In genomic region chr17:3369631-3370030, GRCm38 (mm10) we compare ENCODE assay signal across 11 mouse cellular contexts. TPM values are rescaled to one million over a fixed set of nuclear protein-coding genes. Genes with fewer than 3 reads are reported as not detected.
DNase-seq lines count a peak whose midpoint lies in the region; ATAC-seq and TF ChIP-seq lines count a peak whose summit lies in the region.
"Had no signal": no experiment of that assay in that cellular context is flagged by ENCODE, and none has a peak within 500 bp of the region (broad histone marks: within the 10 kb centered on the region; RNA-seq: fewer than 3 reads in every experiment).

No protein-coding gene starts in this region.

- peak overlapping the region; percentile 1; the same call in 1 of the 2 replicates for H3K4me3 ChIP-seq in gastrocnemius, adult 2 months
- H3K4me3 ChIP-seq in hindbrain, embryonic 16.5 days (ENCODE audit: low read length): no peak overlapping the region
- H3K4me3 ChIP-seq: neural tube, embryonic 12.5 days had no signal

- H3K27me3 ChIP-seq in hindbrain, embryonic 16.5 days (replicated peaks; ENCODE audit: control insufficient read depth, insufficient read depth, low read length): no peaks in the 10 kb centered on the region
- H3K27me3 ChIP-seq: neural tube, embryonic 12.5 days had no signal

- intact Hi-C loops in gastrocnemius, adult 2 months (cut with DNase I): no loop called here

- no peak for TF ChIP-seq CTCF in gastrocnemius, adult 2 months (IDR thresholded peaks at IDR 0.05)

- no peak overlapping the region for H3K4me2 ChIP-seq in hindbrain, embryonic 16.5 days (ENCODE audit: low read length)
- H3K4me2 ChIP-seq: neural tube, embryonic 12.5 days had no signal

- no peak for ATAC-seq in megakaryocyte-erythroid progenitor cell, adult 5-6 weeks (replicated peaks; ENCODE audit: low FRiP score, low TSS enrichment, poor library complexity, severe bottlenecking)
- ATAC-seq in hindbrain, embryonic 16.5 days: no peak

- DNase-seq in cerebellum, postnatal 36 days: peak; percentile 3 to 9
- no peak for DNase-seq in cerebellum, adult 11-12 months
- peak; percentile 5 for DNase-seq in kidney, postnatal 14 days
- no peak for DNase-seq in kidney, postnatal 4 days
- DNase-seq in gastrocnemius, adult 2 months: peak; percentile 48
- peak; percentile 16 for DNase-seq in lung, postnatal 14 days
- DNase-seq: cerebellum, adult 9-11 months had no signal

- H3K9me3 ChIP-seq in hindbrain, embryonic 16.5 days (ENCODE audit: control insufficient read depth, low read length): no peaks in the 10 kb centered on the region
- H3K9me3 ChIP-seq: neural tube, embryonic 12.5 days had no signal

- H3K9ac ChIP-seq in hindbrain, embryonic 16.5 days (ENCODE audit: low read depth, low read length): no peak overlapping the region
- H3K9ac ChIP-seq: neural tube, embryonic 12.5 days had no signal

- peaks cover 3% of the 10 kb centered on the region; the same call in 1 of the 2 replicates for H3K4me1 ChIP-seq in hindbrain, embryonic 16.5 days (ENCODE audit: control insufficient read depth, insufficient read depth, low read depth, low read length)
- H3K4me1 ChIP-seq: neural tube, embryonic 12.5 days had no signal

- peak overlapping the region; percentile 54; the same call in 1 of the 2 replicates for H3K27ac ChIP-seq in gastrocnemius, adult 2 months
- H3K27ac ChIP-seq in hindbrain, embryonic 16.5 days (ENCODE audit: low read depth, low read length): no peak overlapping the region
- H3K27ac ChIP-seq: macrophage; neural tube, embryonic 12.5 days had no signal

- WGBS in hindbrain, embryonic 16.5 days: 56% methylated on average over 4 of the region's 4 CpGs

- no peaks in the 10 kb centered on the region for H3K36me3 ChIP-seq in hindbrain, embryonic 16.5 days (ENCODE audit: control insufficient read depth, insufficient read depth, low read length)
- H3K36me3 ChIP-seq: neural tube, embryonic 12.5 days had no signal

RNA-seq across cellular contexts. Expression of gene Tiam2, which starts 43.3 kb away (rescaled TPM):
- 1 to 10 TPM; 3.7 to 4.5 TPM for total RNA-seq in gastrocnemius, adult 2 months (2021)
- total RNA-seq in megakaryocyte-erythroid progenitor cell, adult 5-6 weeks (2014; fragmentation: Nextera tagmentation): 1.3 and 2.0 TPM in 2 replicates
- total RNA-seq in megakaryocyte-erythroid progenitor cell, adult 5-6 weeks (2017): 1.1 and 3.0 TPM in 2 replicates
- polyA plus RNA-seq in hindbrain, embryonic 16.5 days (2015; fragmentation: Nextera tagmentation; extraction: Ambion mirVana): 3.6 and 7.5 TPM in 2 replicates

Comparison
In these comparisons a context has a peak if more than half of its experiments do, and no peak if none do; other contexts are left out.
1. DNase-seq: peak in cerebellum, postnatal 36 days (2 of 2), kidney, postnatal 14 days (single experiment), gastrocnemius, adult 2 months (single experiment) and lung, postnatal 14 days (single experiment); none in cerebellum, adult 11-12 months (single experiment) and kidney, postnatal 4 days (0 of 2).